Mouse (Mus musculus) neural tube, postnatal 0 days (tissue): Measurements from ENCODE around the gene Krit1. TPM values are rescaled to one million over a fixed set of nuclear protein-coding genes. Genes with fewer than 3 reads are reported as not detected.

Experiments
- polyA plus RNA-seq: library from polyadenylated mRNA; unstranded; fragments of >200 nt; fragmentation: Nextera tagmentation; extraction: Ambion mirVana; gene quantifications from 2 replicates; pipeline ENCODE4 v1.2.1, GENCODE M21; 2015

Gene Krit1
- polyA plus RNA-seq: 30.6 and 32.2 TPM in 2 replicates

GRCm38 (mm10) chr5:3802433-3803291, at the start of gene Krit1, which contains the start of gene Ankib1:
TSS of gene Krit1 (plus strand) at chr5:3803184.
TSS of gene Ankib1 (minus strand) at chr5:3802925.

DNA sequence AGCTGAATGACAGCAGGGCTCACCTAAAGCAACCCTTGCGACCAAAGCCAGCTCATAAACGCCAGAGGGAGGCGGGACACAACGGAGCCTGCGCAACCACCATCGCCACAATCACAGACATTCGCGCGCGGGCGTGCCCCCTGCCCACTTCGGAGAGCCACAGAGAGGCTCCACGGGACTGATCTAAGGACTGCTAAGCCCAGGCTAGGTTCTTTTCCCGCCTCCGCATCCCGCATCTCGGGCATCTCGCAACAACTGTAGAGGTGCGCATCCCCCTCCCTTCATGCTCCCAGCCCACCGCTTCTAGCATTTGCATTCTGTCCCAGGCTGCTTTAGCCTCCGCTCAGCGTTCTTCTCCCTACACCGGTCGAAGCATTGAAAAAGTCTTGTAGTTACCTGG, 42.0 kb downstream of the Krit1 start, which contains the start of gene Lrrd1:
Gene Lrrd1 (plus strand): TSS at position 148 of the 400 bp plus-strand sequence.

GRCm38 (mm10) chr5:3893459-3894293, 90.7 kb downstream of the Krit1 start, which contains the start of gene Mterf1a:
TSS of gene Mterf1a (minus strand) at chr5:3893933.

Other genes starting within 250 kb of the Krit1 start
- gene 1700109H08Rik, start 231.6 kb upstream of the Krit1 start, polyA plus RNA-seq: 1.7 and 2.1 TPM in 2 replicates
- gene Pex1, start 207.1 kb upstream of the Krit1 start, polyA plus RNA-seq: 18.1 and 20.9 TPM in 2 replicates
- 11.8 and 12.4 TPM in 2 replicates for gene Rbm48, start 206.6 kb upstream of the Krit1 start, polyA plus RNA-seq
- gene Tmbim7, start 152.0 kb upstream of the Krit1 start, polyA plus RNA-seq: not detected in 2 replicates
- gene Gatad1, start 146.0 kb upstream of the Krit1 start, polyA plus RNA-seq: 82.0 and 90.8 TPM in 2 replicates
- gene Ankib1, start 259 bp upstream of the Krit1 start, polyA plus RNA-seq: 18.1 and 19.5 TPM in 2 replicates
- 0.05 and 0.08 TPM in 2 replicates for gene Lrrd1, start 42.0 kb downstream of the Krit1 start, polyA plus RNA-seq
- 4.0 and 4.5 TPM in 2 replicates for gene Mterf1a, start 90.7 kb downstream of the Krit1 start, polyA plus RNA-seq
- gene Akap9, start 124.9 kb downstream of the Krit1 start, polyA plus RNA-seq: 213 and 220 TPM in 2 replicates